Mouse (Mus musculus) fibroblast of lung, adult 2 months (primary cell): Measurements from ENCODE around the gene Dlx3.

Experiments
- DNase-seq: peaks from one replicate; pipeline ENCODE4 v3.0.0-alpha.2; 2011; ENCODE audit warnings: low read depth

The Dlx3 gene

DNA sequence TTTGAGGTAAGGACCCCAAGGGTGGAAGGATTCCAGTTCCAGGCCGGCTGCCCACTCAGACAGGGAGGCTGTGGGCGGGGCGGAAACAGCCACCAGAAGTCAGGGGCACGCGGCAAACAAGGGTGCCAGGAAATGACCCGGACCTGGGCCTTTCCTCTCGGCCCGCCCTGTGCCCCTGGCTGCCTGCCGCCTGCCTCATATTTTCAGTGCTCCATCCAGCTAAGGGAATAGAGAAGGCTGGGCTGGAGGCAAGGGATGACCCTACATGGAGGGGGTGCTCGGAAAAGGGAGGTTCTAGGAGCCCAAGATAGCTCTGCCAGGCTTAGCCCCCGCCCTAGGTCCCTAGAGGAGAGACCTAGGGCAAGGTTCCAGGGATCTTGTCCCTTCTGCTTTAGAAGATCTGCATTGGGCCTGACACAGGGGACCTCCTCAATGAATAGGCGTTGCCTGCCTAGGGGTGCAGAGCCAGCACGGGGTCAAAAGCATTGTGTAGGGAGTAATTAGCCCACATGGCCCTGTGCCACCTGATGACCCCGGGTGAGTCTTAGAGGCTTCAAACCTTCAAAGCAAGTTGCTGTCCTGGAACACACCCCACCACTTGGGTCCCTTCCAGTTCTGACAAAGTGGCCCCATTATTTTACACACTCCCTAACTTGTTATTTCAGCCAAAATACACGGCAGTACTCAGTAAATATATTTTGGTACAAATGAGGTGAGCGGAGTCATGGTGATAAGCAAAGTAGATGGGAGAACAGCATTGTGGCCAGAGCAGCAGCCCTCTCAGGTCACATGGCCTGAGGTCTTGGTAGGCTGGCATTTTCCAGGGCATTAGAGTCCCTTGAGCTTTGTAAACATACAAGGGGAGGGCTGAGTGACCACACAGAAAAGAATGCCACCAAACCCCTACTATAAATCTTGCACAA lies 30.8 kb upstream of the Dlx3 start:
- DNase-seq, result no peak

DNA sequence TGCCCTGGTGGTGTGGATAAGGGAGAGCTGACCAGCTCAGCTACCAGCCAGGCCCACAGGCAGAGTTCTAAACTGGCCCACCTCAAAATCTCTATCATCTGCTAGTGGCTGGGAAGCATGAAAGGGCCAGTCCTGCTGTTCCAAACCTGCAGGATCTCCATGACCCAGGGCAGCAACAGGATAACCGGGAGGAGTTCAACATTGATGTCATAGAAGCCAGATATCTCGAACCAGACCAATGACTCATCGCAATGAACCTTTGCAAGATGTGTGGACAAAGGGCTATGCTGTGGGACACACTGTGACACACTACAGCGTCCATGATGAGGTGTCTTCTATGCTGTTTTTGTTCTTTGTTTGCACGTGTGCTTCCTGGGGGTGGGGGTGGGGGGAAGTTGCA lies 26.8 kb upstream of the Dlx3 start:
- no peak for DNase-seq

DNA sequence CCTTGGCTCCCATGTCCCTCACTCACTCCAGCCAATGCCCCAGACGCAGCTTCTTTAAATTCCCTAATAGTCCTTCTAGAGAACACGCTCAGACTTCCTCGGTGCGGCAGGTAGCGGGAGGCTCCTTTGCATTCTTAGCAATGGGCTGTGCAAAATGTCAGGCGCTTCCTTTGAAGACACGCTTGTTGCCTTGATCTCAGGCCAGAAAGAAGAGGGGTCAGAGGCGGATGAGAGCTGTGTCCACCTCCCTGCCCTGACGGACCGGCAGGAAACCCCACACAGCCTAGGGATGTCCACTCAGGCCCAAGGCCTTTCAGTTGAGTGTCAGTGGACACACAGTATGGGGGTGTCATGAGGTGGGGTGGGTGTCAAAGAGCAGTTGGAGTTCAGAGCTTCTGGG lies 24.3 kb upstream of the Dlx3 start:
- no peak for DNase-seq

DNA sequence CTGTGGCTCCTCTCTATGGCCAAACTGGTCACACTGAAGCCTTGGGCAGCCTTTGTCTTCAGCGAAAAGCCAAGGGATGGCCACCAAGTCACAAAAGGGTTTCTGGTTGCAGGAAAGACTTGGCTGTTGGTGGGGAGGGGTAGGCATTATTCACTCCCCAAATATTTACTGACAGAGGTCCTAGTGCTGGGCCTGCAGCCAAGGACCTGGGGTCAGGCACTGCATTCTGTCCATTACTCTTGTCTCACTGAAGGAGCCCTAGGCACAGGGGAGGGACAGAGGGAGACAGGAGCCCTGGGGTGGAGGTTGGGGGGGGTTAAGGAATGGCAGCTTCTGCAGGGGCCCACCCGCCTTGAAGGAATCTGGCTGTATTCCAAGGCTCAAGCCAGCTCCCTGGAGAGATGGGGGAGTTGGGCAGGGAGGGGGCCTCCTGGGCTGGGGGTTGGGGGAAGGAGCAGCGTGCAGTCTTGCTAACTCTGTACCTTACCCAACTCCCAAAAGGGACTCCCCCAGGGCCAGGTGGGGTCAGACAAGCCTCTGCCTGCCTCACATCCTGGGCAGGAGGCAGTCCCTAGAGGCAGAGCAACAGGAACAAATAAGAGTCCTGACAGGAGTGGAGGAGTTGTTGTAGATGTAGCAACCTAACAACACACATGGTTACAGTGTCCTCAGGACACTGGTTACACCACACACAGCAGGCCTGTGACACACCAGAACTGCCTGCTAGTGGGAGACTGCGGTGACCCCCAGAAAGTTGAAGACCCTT lies 23.1 kb upstream of the Dlx3 start:
- DNase-seq, result no peak

DNA sequence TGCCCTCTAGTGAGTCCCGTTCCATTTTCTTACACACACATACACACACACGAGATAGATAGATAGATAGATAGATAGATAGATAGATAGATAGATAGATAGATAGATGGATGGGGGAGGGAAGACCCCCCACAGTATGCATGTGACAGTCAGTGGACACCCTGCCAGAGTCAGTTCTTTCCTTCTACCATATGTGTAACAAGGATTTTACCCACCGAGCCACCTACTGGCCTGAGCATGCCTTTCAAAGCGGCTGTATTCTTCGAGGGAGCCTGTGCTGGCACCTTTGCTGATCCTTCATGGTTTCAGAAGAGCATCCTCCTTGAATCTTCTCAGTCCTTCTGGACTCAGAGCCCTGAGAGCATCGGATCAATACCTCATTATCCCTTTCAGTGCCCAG lies 22.0 kb upstream of the Dlx3 start:
- no peak for DNase-seq

DNA sequence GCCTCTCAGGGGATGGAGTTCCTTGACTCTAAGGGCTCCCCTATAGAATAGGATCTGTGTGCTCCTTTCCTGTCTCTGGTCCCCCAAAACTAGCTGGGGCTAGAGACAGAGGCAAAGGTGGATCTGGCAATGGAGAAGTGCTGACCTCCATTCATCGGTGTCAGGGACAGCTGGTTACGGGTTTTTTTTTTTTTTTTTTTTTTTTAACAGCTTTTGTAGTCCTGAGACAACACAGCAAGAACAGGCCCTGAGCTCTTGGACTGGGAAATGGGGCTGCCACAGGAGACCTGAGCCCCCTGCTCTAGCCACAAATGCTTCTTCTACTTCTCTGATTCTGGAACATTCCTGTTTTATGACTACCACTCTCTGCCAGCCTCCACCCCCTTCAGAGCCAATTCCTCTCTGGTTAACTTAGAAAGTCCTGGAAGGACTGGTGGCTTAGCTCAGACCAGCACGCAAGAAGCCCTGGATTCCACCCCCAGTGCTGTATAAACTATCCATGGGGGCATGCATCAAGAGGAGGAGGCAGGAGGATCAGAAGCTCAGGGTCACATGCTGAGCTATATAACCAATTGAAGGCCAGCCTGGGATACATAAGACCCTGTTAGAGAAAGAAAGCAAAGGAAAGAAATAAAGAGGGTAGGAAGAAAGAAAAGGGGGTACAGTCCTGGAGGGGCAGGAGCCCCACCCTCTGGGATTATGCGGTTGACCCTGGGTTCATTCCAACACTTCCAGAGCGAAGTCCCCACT lies 21.4 kb upstream of the Dlx3 start:
- no peak for DNase-seq

DNA sequence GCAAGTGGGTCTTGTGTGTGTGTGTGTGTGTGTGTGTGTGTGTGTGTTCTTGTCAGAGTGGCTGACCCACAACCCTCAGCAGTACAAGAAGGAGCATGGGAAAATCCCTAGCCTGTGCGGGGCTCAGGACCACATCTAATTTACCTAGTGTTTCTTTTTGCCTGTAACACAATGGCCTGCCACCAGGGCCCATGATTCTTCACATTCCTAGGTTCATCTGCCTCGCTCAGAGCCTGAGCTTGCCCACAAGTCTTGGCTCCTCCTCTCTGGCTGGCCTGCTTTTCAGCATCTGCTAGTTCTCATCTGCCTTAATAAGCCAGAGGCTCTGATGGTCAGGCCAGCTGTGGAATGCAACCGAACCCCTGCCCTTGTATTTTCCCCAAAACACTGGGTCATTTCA lies 19.5 kb upstream of the Dlx3 start:
- no peak for DNase-seq

DNA sequence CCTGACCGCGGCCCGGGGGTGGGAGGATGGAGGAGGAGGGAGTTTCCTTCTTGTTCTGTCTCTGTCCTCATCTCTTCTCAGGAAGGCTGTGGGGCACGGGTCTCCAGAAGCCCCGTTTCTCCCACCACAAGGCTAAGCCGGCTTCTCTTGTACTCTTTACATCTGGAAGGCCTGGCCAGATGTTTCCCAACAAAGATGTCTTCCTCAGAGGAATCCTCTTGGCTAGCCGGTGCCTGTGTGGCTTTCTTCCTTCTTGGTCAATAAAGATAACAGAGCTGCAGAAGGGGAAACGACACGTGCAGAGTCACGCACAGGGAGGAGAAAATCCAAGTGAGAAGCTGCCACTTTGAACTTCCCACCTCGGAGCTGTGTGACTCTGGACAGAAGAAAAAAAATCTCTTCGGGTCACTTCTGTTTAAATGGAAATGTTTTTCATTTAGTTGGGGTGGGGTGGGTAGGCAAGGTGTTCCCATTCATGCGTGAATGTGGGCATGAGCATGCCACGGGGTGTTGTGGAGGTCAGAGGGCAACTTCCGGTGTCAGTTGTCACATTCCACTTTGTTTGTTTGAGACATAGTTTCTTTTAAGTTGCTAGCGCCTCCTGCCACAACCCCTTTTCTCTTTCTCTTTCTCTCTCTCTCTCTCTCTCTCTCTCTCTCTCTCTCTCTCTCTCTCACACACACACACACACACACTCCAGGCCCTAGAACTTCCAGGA lies 18.7 kb upstream of the Dlx3 start:
- DNase-seq, result no peak

DNA sequence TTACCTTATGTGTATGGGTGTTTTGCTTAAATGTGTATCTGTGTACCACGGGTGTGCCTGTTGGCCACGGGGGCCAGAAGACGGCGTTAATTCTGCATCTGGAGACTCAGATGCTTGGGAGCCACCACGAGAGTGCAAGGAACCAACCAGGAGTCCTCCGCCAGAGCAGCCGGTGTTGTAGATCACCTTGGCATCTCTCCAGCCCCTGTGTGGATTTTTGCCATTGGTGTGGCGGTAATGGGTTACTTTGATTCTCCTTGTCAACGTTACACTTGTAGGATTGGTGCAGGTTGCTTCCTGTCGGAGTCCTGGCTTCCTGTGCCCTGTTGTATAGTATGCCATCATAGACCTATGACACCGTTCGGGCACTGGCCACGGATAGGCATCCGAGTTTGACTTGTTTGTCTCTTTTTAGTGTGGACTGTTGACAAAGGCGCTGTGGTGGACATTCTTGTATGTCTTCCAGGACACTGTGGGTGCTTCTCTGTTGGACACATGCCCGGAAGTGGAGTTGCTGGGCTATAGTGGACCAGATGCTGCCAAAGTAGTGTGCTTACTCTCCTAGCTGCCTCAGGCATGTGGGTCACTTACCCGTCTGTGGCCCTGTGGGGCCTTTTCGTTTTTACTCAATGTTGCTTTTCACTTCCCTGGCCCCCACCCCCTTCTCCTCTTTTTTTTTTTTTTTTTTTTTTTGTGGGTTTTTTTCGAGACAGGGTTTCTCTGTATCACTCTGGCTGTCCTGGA lies 17.6 kb upstream of the Dlx3 start:
- DNase-seq, result no peak

DNA sequence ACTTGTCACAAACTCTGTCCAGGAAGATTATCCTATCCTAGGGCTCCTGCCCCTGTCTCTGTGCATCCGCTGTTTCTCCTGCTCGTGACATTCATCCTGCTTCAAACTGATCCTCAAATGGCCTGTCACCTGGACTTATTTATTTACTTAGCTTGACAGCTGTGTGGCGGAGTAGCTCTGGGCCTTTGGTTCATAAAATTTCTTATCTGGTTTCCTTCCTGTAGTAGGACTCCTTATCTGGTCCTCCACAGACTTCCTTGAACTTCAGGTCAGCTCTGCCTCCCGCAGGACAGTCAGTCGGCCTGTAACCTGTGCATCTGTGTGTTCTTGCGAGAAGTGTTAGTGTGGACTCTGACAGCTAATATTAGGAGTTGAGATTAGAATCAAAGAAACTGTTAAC lies 15.7 kb upstream of the Dlx3 start:
- no peak for DNase-seq

DNA sequence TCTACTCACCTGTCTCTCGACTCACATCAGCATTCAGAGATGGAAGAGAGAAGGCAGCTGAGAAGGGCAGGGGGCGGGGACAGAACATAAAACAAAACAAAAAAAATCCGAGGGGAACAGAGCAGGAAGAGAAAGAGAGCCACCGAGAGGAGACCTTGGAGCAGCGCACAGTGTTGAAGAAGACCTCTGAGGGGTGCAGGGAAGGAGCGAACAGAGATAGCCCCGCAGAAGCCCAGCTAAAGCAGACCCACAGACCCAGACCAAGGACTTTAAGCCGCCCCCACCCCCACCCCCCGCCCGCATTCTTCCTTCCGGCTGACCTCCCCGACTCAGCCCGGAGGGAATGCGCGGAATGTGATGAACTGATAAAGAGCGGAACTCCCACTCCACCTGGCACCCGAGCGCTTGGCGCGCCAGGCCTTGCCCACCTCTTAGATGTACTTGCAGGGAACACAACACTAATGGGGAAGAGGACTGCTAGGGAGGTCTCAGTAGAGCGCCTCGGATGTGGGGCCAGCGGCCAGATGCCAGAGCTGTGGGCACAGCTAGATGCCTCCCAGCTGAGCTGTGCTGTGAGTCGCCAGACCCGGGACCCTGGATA lies 14.5 kb upstream of the Dlx3 start:
- DNase-seq, result no peak

DNA sequence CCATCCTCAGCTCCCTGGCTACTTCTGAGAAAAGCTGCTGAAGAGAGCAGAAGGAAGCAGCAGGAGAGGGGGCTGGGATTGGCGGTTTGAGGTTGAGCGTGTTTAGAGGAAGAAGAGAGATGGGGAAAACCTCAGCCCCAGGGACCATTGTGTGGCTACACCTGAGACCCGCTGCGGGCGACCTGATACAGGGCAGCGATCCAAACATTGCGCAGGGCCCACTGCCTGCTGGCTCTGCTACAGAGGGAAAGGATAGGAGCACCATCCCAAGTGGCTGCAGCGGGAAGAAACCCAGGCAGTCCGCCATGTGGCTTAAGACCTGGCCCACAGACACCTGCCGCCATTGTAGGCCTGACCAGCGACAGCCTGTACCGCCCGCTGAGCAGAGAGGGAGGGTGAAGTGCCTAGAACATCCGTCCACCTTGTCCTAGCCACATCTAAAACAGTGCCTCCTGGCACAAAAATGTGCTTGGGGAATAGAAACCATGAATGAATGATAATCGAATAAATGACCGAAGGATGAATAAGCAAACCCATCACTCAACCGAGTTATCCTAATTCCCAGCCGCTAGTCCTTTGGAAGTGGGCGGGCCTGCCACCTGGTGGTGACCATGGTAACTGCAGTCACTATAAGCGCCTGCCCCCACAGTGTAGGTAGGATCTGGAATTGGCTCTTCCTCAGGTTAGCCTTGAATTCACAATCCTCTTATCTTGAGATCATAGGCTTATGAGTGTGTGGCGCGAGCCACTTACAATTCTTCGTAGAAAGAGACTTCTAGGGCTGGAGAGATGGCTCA lies 13.3 kb upstream of the Dlx3 start:
- no peak for DNase-seq

DNA sequence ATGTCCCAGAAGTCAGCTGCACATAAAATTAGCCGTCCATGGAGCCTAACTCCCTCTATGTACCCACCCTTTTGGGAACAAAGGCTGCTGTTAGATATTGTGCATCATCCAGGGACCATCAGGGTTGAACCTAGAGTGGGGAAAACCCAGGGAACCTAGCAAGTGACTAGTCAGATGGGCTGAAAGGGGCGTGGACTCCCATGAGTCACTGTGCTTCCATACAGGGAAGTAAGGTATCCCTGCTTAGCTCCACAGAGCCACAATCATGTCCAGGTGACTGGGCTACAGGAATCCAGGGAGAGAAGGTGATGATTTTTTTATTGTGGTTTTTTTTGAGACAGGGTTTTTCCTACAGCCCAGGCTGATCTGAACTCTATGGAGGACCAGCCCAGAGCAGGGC lies 10.9 kb upstream of the Dlx3 start:
- no peak for DNase-seq

DNA sequence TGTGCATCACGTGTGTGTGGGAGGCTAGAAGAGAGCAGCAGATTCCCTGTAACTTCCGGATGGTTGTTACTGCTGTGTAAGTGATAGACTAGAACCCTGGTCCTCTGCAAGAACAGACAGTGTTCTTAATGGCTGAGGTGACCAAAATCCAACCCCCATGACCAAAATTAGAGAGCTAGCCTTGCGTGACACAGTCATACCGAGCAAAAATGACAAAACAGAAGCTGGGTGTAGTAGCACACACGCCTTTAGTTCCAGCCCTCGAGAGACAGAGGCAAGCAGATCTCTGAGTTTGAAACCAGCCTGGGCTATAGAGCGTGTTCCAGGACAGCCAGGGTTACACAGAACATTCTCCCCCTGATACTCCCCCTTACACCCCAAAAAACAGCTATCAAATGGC lies 9.8 kb upstream of the Dlx3 start:
- DNase-seq, result no peak

DNA sequence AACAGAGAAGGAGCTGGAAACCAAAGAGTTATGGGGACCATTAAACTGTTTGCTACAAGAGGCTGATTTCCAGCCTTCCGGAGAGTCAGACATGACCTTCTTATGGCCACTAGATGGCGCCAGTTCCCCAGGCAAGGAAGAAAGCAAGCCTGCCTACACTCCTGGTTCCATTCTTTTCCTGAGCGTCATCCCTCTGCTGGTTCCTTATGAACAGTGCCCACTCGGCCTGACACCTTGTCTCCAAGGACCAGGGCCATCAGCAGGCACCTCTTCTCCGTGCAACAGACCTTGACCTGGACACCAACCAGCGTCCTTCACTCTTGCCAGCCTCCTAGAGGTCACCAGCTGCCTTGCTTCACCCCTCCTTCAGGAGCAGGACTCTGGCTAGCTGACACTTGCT lies 2.9 kb upstream of the Dlx3 start:
- DNase-seq, result peak; percentile 49

DNA sequence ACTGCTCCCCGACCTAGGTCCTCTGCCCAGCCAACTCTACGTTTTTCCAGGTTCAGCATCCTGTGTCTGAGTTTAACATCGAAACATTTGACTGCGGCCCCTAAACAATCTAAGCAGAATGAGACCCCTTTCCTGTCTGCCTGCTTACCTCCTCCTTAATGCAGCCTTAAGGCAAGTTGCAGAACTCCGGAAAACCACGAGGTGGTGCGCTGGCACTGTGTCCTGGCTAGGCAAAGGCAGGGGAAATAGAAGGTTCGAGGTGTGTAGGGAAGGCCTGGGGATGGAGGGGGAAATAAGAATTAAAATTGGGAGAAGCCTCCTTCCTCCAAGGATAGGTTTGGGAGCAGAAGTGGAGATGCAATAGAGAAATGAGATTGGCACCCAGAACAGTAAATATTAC lies 1.4 kb upstream of the Dlx3 start:
- DNase-seq, result no peak

DNA sequence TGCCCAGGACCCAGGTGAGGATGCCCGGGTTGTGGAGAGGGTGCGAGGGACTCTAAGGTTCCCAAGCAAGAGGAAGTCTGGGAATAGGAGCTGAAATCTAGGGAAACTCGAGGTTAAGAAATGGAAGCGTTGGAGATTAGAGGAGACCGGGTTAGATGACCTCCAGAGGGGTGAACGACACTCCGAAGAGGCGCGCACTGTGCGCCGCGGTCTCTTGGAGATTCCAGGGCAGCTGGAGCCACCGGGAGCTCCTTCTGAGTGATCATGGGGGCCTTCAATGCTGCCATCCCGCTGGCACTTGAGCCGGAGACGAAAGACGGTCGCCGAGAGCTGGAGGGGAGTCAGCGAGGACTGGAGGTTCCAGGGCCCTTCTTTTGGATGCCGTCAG lies 708 bp downstream of the Dlx3 start:
- DNase-seq, result no peak

DNA sequence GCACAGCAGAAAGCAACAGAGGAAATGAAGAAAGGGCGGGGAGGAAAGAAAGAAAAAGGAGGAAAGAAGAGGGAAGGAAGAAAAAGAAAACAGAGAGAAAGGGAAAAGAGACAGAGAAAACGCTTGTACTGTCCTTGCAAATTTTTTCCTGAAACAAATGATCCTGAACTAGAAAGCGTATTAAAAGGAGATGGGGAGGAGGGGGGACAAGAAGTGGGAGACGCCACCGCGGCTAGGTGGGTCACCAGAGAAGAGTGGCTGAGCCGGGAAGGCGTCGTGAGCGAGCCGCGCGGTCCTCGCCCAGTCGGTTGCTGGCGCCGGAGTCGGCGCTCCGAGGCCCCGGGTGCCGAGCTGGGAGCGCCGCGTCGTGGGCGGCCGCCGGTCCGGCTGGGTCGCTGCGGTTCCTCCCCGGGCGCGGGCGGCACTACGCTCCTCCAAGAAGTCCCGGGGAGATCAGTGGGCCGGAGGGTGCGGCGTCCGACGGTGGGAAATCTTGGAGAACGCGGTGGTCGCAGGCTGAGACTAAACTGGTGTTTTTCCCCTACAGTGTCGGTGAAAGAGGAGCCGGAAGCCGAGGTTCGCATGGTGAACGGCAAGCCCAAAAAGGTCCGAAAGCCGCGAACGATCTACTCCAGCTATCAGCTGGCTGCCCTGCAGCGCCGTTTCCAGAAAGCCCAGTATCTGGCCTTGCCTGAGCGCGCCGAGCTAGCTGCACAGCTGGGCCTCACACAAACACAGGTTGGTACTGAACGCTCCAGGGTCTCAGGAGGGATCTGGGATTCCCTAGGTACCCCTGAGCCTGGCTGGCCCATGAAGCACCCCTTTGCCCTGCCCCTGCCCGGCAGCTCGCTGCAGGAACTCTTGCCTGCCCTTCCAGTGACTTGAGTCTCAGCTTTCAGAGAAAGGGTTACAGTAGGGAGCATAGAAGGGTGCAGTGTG lies 1.5 kb downstream of the Dlx3 start:
- no peak for DNase-seq

DNA sequence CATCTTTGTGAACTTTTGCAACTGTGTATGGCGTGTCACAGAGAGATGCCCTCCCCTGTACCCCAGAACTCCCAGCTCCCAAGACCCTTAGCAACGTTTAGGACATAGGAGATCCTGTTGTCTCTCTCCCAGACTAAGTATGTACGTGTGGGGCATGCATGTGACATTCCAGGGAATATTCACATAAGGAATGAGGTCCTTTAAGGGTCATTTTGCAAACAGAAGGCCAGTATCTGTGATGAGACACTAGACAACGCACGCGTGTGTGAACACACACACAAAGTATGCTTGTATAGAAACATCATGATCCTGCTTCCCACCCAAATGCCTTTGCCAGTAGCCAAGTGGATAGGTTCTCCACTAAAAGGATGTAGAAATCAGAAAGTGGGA lies 2.2 kb downstream of the Dlx3 start:
- no peak for DNase-seq
